Mouse (Mus musculus): ENCODE measurements at regions not wholly inside any gene's neighbourhood (a gene's known extent, or its start where the extent isn't known, plus 50 kb on each side); places are given as distances from the start of the nearest gene placed in this dataset.

DNA sequence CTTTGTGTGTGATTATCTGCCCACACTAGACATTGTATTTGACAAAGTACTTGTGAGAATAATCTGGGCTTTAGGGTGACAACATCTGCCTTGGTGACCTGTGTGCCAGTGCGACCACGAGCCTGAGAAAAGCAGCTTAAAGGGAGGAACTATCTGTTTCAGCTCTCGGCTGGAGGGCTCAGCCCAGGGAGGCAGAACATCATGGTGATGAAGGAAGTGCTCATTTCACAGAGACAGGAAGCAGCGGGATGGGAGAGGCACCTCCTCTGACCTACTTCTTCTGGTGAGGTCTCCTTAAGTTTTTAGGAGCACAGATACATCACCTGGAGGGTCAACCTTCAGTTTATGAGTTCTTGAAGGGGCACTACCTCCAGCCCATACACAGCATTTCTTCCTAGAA lies 89.8 kb downstream of the Kif26a start:
- Histone ChIP-seq H3K27me3 (replicated peaks) (peaks cover 19% of the 10 kb centered on the region), H3K27ac (no peak overlapping the region), H3K36me3 (no peaks in the 10 kb centered on the region), H3K4me1 (no peaks in the 10 kb centered on the region), H3K9ac (no peak overlapping the region), H3K9me3 (replicated peaks) (no peaks in the 10 kb centered on the region), H3K4me3 (no peak overlapping the region), H3K4me2 (no peak overlapping the region)
- 23% methylated on average over 4 of the region's 4 CpGs for WGBS (ENCODE audit: insufficient replicate concordance)
- no peak for ATAC-seq

DNA sequence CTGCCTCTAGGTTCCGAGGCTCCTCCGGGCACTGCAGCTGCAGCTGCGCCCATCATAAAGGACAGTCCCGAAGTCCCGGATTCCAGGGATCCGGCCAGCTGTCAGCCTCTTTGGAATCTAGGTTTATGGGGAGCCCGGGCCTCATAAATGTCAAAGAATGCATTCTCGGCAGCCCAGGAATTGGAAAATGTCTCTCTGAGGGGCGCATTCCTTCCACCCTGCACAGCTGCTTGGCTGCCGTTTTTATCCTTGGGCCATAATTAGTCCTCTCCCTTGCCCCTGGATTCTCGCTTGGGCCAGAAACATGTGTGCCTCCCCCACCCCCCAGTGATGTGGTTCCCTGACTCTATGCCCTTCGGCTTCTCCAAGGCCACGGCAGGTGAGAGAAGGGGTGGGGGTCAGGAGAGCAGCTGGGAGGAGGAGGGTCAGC lies 91.1 kb downstream of the Kif26a start:
- no peak overlapping the region for H3K4me3 ChIP-seq
- no peaks in the 10 kb centered on the region for H3K36me3 ChIP-seq
- no peak overlapping the region for H3K9ac ChIP-seq
- no peak for ATAC-seq
- no peak overlapping the region for H3K4me2 ChIP-seq
- no peaks in the 10 kb centered on the region for H3K9me3 ChIP-seq (replicated peaks)
- WGBS (ENCODE audit: insufficient replicate concordance), result 62% methylated on average over 13 of the region's 13 CpGs
- peaks cover 19% of the 10 kb centered on the region for H3K27me3 ChIP-seq (replicated peaks)
- H3K27ac ChIP-seq, result no peak overlapping the region
- no peaks in the 10 kb centered on the region for H3K4me1 ChIP-seq

DNA sequence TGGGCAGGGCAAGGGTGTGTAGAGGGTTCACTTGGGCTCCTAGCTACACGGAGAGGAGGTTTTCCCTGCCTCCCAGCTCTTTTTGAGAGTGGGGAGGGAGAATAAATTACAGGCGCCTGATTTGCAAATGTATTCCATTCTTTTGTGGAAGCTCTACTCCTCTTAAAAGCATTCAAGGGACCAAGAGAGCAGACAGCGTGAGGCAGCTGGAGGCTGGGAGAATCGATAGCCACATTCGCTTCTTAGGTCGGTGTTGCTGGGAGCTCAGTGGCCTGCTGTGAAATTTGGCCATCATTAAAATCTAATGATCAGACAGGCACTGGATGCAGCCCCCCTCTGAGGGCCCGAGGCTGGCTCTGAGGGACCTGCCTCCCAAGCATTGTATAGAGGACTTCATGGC lies 92.8 kb downstream of the Kif26a start:
- H3K9me3 ChIP-seq (replicated peaks), result no peaks in the 10 kb centered on the region
- H3K27ac ChIP-seq, result no peak overlapping the region
- no peak overlapping the region for H3K4me2 ChIP-seq
- peaks cover 19% of the 10 kb centered on the region for H3K27me3 ChIP-seq (replicated peaks)
- WGBS (ENCODE audit: insufficient replicate concordance), result 33% methylated on average over 7 of the region's 7 CpGs
- H3K4me3 ChIP-seq, result no peak overlapping the region
- no peaks in the 10 kb centered on the region for H3K4me1 ChIP-seq
- no peak overlapping the region for H3K9ac ChIP-seq
- ATAC-seq, result no peak
- H3K36me3 ChIP-seq, result no peaks in the 10 kb centered on the region

DNA sequence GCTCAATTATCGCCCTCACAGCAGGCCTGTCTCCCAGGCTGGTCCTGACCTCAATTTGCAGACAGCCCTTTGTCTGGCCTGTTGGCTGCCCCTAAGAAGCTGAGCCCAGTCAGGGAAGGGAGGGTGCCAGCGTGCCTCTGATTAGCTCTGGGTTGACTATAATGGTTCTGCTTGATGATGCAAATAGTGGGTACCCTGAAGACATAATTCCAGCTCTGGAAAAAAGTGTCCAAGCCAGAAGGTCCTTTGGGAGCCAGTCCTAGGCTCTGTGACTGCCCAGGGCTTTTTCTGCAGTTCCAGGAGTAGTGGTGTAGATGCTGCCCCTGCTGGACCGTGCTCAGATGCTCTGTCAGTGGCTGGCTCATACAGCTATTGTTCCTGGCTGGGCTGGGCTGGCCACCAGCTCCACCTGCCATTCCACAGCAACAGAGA lies 95.7 kb downstream of the Kif26a start:
- ATAC-seq, result no peak
- Histone ChIP-seq H3K27ac (no peak overlapping the region), H3K4me1 (no peaks in the 10 kb centered on the region), H3K9ac (no peak overlapping the region), H3K36me3 (no peaks in the 10 kb centered on the region), H3K4me2 (no peak overlapping the region), H3K9me3 (replicated peaks) (no peaks in the 10 kb centered on the region), H3K4me3 (no peak overlapping the region), H3K27me3 (replicated peaks) (peaks cover 19% of the 10 kb centered on the region)
- 20% methylated on average over 3 of the region's 3 CpGs for WGBS (ENCODE audit: insufficient replicate concordance)

DNA sequence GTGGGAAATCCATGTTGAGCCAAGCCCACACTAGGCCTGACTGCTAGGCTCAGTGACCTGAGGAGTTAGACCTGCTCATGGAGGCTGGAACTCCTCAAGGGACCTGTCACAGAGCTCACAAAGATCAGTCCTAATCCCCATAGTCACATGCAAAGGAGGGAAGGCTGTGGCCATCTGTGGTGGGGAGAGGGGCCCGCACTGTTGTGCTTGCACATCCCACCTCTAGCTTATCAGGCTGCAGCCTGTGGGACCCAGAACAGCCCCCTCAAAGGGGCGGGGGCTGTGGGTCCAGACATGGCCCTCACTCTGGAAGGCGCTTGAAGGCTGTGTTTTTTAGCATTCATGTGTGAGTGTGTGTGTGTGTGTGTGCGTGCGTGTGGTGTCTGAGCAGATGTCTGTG lies 97.2 kb downstream of the Kif26a start:
- no peaks in the 10 kb centered on the region for H3K4me1 ChIP-seq
- no peaks in the 10 kb centered on the region for H3K36me3 ChIP-seq
- peaks cover 14% of the 10 kb centered on the region for H3K27me3 ChIP-seq (replicated peaks)
- H3K4me2 ChIP-seq, result no peak overlapping the region
- ATAC-seq, result no peak
- H3K9ac ChIP-seq, result no peak overlapping the region
- H3K4me3 ChIP-seq, result no peak overlapping the region
- no peaks in the 10 kb centered on the region for H3K9me3 ChIP-seq (replicated peaks)
- 52% methylated on average over 5 of the region's 5 CpGs for WGBS (ENCODE audit: insufficient replicate concordance)
- H3K27ac ChIP-seq, result no peak overlapping the region

DNA sequence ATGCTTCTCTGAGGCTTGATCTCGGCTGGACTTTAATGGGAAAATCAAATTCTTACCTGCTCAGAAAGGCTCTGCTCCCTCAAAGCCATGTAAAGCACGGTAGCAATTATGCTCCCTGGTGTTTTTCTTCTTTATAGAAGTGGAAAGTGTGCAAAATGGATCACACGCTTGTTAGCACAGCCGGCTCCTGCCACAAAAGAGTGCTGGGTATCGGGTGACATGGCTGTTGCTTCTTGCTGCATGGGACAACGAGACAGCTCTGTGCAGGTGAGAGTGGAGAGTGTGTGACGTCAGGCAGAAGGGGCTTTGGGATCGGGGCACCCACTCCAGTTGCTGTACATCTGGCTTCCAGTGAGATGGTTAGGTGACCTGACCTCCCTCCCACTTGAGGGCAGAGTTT lies 104.9 kb downstream of the Kif26a start:
- no peaks in the 10 kb centered on the region for H3K4me1 ChIP-seq
- H3K4me2 ChIP-seq, result no peak overlapping the region
- peaks cover 3% of the 10 kb centered on the region; the same call in 1 of the 2 replicates for H3K27me3 ChIP-seq (replicated peaks)
- ATAC-seq, result no peak
- H3K27ac ChIP-seq, result no peak overlapping the region
- no peak overlapping the region for H3K9ac ChIP-seq
- 62% methylated on average over 8 of the region's 8 CpGs for WGBS (ENCODE audit: insufficient replicate concordance)
- no peaks in the 10 kb centered on the region for H3K9me3 ChIP-seq (replicated peaks)
- no peak overlapping the region for H3K4me3 ChIP-seq
- H3K36me3 ChIP-seq, result no peaks in the 10 kb centered on the region

DNA sequence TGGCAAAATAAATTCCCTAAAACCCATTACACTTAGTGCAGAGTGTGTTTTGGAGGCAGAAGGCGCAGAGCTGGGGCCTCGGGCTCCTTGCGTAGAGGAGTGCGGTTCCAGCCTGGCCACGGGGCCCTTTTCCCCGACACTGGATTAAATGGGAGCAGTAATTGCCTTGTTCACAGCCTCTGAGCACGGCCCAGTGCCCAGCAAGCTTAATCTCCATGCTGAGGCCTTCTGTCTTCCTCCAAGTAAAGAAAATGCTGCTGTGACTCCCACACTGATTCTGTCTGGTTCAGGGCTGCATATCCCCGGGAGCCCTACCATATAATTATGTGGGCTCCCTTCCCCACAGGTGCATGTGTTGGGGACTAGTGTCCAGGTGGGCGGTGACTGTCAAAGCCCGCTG lies 107.5 kb downstream of the Kif26a start:
- WGBS (ENCODE audit: insufficient replicate concordance), result 72% methylated on average over 10 of the region's 10 CpGs
- H3K9ac ChIP-seq, result no peak overlapping the region

DNA sequence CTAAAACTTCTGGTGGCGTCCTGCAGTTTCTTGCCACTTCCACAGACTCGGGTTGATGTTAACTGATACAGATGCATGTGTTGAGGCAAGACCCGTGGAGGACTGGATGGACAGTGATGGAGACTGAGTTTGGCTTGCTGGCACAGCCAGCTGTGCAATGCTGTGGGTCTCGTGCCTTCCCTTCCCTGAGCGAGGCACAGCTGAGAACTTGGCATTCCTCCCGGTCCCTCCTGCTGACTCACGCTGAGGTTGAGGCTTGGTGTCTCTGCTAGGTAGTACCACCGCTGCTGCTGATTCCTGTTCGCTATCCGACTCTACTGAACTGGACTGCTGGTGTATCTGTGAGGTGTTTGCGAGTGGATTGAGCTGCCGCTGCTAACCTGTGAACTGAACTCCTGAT lies 109.2 kb downstream of the Kif26a start:
- Histone ChIP-seq H3K27me3 (replicated peaks) (0 out of 2 replicates have a peak, but pooled peaks cover 3% of the 10 kb centered on the region), H3K9me3 (replicated peaks) (no peaks in the 10 kb centered on the region), H3K4me3 (no peak overlapping the region), H3K36me3 (no peaks in the 10 kb centered on the region), H3K9ac (no peak overlapping the region), H3K4me2 (no peak overlapping the region), H3K4me1 (no peaks in the 10 kb centered on the region), H3K27ac (no peak overlapping the region)
- WGBS (ENCODE audit: insufficient replicate concordance), result 70% methylated on average over 12 of the region's 12 CpGs
- no peak for ATAC-seq

More for the DNA sequence above, 107.5 kb downstream of the Kif26a start:
- Histone ChIP-seq H3K4me3 (no peak overlapping the region), H3K4me1 (no peaks in the 10 kb centered on the region), H3K27ac (no peak overlapping the region), H3K4me2 (no peak overlapping the region), H3K9me3 (replicated peaks) (no peaks in the 10 kb centered on the region), H3K36me3 (no peaks in the 10 kb centered on the region), H3K27me3 (replicated peaks) (0 out of 2 replicates have a peak, but pooled peaks cover 3% of the 10 kb centered on the region)
- no peak for ATAC-seq

DNA sequence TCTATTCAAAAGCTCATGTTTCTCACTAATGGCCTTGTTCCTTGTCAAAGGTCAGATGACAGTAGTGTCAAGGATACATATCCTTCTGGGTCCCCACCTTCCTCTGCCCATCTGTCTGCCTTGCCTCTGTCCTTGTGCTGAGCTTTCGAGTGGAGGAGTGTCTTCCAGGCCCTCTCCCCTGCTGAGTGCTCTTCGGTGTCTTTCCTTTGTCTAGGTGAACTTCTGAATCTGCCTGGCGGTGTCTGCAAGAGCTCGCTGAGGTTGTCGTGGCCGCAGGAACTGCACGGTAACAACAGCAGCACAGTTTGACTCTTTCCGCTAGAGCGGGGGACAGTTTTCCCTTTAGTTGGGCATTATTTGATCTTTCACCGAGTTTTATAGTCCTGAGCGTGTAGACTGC lies 111.7 kb downstream of the Kif26a start:
- Histone ChIP-seq H3K9ac (no peak overlapping the region), H3K4me3 (no peak overlapping the region), H3K27ac (no peak overlapping the region), H3K9me3 (replicated peaks) (no peaks in the 10 kb centered on the region), H3K4me2 (no peak overlapping the region), H3K27me3 (replicated peaks) (0 out of 2 replicates have a peak, but pooled peaks cover 3% of the 10 kb centered on the region), H3K4me1 (no peaks in the 10 kb centered on the region), H3K36me3 (no peaks in the 10 kb centered on the region)
- ATAC-seq, result no peak
- WGBS (ENCODE audit: insufficient replicate concordance), result 58% methylated on average over 11 of the region's 11 CpGs

DNA sequence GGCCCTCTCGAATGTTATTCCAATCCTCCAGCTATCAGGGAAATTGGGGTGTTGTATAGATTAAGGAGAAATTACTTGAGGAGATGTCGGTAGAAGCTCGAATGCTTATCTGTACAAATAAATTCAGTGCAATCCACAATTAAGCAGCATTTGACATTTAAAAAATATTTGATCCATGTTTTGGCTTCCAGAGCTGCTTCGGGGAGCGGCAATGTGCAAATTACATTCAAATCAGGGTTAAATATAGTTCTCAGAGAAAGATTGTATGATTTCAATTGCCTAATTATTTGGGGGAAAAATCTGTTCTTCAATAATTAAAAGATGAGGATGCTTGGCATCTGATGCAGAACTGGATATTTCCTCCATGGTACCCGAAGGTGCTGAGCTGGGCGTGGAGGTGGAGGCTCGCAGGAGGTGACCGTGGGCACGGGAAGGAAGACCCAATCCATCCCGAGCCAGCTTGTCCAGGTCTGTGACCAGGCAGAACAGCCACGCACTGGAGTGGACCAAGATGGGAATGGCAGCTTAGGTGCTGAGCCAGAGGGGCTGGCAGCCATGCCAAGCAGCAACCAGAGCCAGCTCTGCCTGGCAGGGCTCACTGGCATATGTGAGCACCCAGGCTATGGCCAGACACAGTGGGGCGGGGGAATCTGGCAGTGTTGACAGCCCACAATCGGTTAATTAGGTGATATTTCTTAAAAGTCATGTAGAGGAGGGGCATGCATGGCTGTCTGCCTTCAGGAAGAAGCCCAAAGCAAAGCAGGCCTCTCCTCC lies 117.5 kb downstream of the Kif26a start:
- H3K4me3 ChIP-seq, result no peak overlapping the region
- 64% methylated on average over 14 of the region's 14 CpGs for WGBS (ENCODE audit: insufficient replicate concordance)
- H3K4me1 ChIP-seq, result no peaks in the 10 kb centered on the region

DNA sequence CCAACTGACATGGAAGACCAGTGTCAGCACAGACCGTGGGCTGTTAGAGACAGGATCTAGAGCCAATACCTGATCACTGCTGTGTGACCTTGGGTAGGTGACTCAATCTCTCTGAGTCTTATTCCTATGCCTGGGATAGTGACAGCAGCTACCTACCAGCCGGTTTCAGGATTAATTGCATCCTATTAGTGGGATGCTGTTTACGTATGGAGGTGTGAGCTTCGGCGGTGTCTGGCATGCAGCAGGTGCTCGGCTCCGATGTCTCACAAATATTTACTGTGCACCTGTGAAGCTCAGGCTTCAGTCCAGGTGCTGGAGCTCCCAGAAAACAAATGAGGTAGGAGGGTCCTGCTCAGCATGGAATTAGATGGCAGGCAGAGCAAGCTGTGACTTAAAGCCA lies 118.2 kb downstream of the Kif26a start:
- H3K27ac ChIP-seq, result no peak overlapping the region
- WGBS (ENCODE audit: insufficient replicate concordance), result 73% methylated on average over 7 of the region's 7 CpGs
- no peaks in the 10 kb centered on the region for H3K36me3 ChIP-seq

More for the DNA sequence above, 117.5 kb downstream of the Kif26a start:
- no peak for ATAC-seq
- no peak overlapping the region for H3K27ac ChIP-seq
- no peak overlapping the region for H3K4me2 ChIP-seq
- H3K9me3 ChIP-seq (replicated peaks), result no peaks in the 10 kb centered on the region
- H3K9ac ChIP-seq, result no peak overlapping the region
- H3K36me3 ChIP-seq, result no peaks in the 10 kb centered on the region
- H3K27me3 ChIP-seq (replicated peaks), result no peaks in the 10 kb centered on the region

DNA sequence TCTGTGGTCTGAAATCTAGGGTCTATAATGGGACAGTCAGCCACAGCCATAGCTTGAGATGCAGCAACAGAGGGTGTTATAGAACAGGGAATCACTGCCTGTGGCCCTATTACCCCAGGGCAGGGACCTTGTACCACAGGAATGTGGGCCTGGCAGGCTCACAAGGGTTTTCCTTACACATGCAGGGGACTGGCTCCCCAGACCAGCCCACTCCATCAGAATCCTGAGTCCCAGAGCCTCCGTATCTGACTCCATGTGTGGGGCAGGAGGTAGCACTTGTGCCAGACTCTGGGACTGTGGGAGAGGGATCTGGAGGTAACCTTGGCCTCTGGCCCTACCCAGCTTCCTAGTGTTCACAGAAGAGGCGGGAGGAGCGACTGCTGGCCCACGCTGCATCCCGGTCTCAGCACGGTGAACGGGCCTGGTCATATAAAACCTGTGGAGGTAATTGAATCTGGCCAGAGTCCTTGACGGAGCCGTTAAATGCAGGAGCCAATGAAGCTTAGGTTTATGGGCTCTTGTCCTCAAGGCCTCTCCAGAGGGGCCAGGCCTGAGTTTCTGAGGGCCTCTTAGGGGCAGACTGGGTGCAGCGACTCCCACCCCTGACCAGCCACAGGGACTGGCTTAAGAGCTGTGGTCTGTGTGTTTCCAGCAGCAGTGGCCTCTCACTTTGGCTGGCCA lies 119.4 kb downstream of the Kif26a start:
- Histone ChIP-seq H3K27ac (no peak overlapping the region), H3K4me1 (no peaks in the 10 kb centered on the region), H3K4me3 (no peak overlapping the region), H3K36me3 (no peaks in the 10 kb centered on the region), H3K27me3 (replicated peaks) (no peaks in the 10 kb centered on the region), H3K9ac (no peak overlapping the region), H3K4me2 (no peak overlapping the region), H3K9me3 (replicated peaks) (no peaks in the 10 kb centered on the region)
- WGBS (ENCODE audit: insufficient replicate concordance), result 77% methylated on average over 10 of the region's 10 CpGs
- ATAC-seq, result no peak

More for the DNA sequence above, 118.2 kb downstream of the Kif26a start:
- Histone ChIP-seq H3K9ac (no peak overlapping the region), H3K27me3 (replicated peaks) (no peaks in the 10 kb centered on the region), H3K4me2 (no peak overlapping the region), H3K4me3 (no peak overlapping the region), H3K4me1 (no peaks in the 10 kb centered on the region), H3K9me3 (replicated peaks) (no peaks in the 10 kb centered on the region)
- ATAC-seq, result no peak
